Mouse (Mus musculus) left cerebral cortex, postnatal 14 days (tissue): ENCODE data around the gene Tbc1d14. TPM values are rescaled to one million over a fixed set of nuclear protein-coding genes. Genes with fewer than 3 reads are reported as not detected.

Source experiments
- DNase-seq, 2 experiments: peaks; one replicate each; pipeline ENCODE4 v3.0.0; 2021 to 2022; ENCODE audit warnings: low spot score in 2 of 2, mixed read lengths in 1 of 2
- intact Hi-C: fragments of 180-260 bp; cut with DNase I; formaldehyde crosslinking; loops from one replicate; pipeline ENCODE4 v1.15.1; 2025
- total RNA-seq, 2 experiments: library from RNA; stranded (reverse); gene quantifications; 2 replicates each; pipeline ENCODE4 v1.2.3; 2021

Gene Tbc1d14
- total RNA-seq, 2 experiments from 2014 or later = 77.9 to 82.0 TPM

GRCm38 (mm10) chr5:36581259-36581923 lies 11.7 kb downstream of the Tbc1d14 start:
- no peak for DNase-seq
- intact Hi-C loops = loop anchor here (5.0 to 10.0 kb wide), 3 partner anchors 49 to 163 kb away; partner anchors contain the start of genes Bloc1s4, Ccdc96 and Tada2b

DNA sequence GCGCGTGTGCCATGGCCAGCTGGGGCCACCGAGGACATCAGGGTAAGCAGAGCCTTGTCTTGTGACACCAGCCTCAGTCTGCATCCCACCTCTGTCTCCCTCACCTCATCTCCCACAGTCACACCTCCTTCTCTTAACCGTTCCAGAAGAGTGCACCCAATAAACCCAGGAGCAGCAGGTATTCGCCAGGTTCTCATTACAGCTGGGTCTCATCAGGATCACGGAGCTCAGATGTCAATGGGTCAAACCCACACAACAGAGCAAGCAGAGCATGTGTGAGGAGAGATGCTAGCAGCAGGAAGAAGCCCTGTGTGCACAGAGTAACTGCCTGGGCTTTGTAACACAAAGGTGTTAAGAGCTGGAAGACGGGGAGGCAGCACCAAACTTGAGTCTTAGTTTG lies 13.1 kb downstream of the Tbc1d14 start:
- DNase-seq = no peak
- intact Hi-C loops = loop anchor here (5.0 to 10.0 kb wide), 3 partner anchors 48 to 165 kb away; partner anchors contain the start of genes Bloc1s4, Ccdc96 and Tada2b

DNA sequence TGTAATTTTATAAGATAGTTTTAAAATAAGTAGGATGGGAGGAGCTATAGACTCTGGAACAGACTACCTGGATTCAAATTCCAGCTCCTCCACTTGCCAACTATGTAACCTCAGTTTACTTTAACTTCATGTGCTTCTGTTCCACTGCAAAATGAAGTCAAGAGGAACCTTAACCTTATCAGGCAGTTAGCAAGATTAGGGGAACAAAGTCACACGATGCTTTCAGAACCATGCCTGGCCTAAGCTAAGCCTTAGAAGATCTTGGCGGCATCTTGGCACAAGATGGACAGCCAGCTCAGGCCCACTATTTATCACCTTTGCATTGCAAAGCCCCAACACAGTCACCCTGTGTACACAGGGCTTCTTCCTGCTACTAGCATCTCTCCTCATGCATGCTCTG lies 14.1 kb downstream of the Tbc1d14 start:
- no peak for DNase-seq
- intact Hi-C loops = no loop called here

GRCm38 (mm10) chr5:36576457-36576856 lies 16.6 kb downstream of the Tbc1d14 start:
- intact Hi-C loops = no loop called here

DNA sequence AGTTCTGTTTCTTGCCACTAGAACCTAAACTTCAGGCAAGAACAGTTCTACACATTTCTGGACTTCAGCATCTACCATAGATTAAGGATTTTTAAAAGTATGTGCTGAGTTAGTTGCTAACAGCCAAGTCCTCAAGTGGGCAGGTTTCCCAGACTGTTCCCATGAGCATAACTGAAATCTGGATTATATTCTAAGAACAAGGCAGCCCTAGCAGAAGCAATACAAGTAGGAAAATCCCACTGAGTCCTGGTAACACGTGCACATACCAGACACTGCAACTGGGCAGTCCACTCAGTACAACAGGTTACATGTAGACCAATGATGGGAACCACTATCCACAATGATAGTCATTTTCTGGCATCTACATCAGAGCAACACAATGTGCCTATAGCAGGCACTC lies 17.3 kb downstream of the Tbc1d14 start:
- intact Hi-C loops = no loop called here
- DNase-seq = peak; percentile 47 to 62

More at GRCm38 (mm10) chr5:36576457-36576856, 16.6 kb downstream of the Tbc1d14 start:
- no peak for DNase-seq

GRCm38 (mm10) chr5:36575227-36575626 lies 17.8 kb downstream of the Tbc1d14 start:
- DNase-seq = no peak
- intact Hi-C loops = no loop called here

DNA sequence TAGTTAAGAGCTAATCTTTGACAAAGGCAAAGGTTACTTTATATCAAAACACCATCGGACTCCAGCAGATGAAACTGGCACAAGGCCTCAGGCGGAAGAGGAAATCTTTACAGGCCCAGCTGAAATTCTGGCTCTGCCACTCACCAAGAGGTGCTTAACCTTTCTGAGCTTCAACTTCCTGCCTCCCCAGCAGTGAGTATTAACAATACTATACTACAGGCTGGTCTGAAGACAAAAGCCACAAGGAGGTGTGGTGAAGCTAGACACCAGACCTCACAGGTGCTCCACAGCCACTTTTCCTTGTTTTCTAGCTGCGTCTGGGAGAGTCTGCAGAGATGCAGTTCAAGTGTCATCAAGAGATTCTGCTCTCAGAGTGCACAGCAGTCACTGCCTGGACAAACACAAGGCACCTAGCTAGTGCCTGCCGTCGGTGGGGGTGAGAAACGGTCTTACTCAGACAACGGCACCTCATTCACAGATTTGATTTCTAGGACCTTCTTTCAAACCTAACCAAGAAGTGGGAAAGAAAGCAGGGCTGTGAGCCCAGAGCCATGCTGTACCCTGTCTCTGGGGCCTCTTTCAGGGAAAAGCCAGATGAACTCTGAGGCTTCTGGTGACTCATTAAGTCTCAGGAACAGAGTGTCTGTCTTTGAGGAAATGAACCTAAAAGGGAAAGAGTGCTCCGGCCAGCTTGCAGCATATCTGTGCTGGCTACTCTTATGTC lies 18.8 kb downstream of the Tbc1d14 start:
- no peak for DNase-seq
- intact Hi-C loops = no loop called here

DNA sequence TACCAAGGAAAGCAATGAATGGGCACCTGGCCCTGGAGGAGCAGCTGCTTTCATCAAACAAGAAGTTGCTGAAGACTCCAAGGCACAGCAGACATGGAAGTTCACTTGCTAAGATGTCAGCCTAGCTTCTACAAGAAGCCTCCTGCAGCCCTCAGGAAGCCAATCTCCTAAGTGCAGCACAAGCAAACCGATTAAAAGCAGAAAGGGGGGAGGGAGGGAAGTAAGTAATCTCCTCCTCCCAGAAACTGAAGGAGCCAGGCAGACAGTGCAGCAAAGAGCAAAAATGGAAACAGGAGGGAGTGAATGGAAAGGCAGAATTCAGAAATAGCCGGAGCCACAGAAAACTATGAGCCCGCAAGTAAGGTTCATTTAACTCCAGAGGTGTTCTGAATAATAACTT lies 19.7 kb downstream of the Tbc1d14 start:
- intact Hi-C loops = no loop called here

GRCm38 (mm10) chr5:36571371-36571770 lies 21.7 kb downstream of the Tbc1d14 start:
- intact Hi-C loops = no loop called here

More for the DNA sequence above, 19.7 kb downstream of the Tbc1d14 start:
- no peak for DNase-seq

GRCm38 (mm10) chr5:36570546-36571245 lies 22.4 kb downstream of the Tbc1d14 start:
- intact Hi-C loops = no loop called here
- no peak for DNase-seq

More at GRCm38 (mm10) chr5:36571371-36571770, 21.7 kb downstream of the Tbc1d14 start:
- DNase-seq = no peak

GRCm38 (mm10) chr5:36570098-36570497 lies 23.0 kb downstream of the Tbc1d14 start:
- DNase-seq = no peak
- intact Hi-C loops = no loop called here

DNA sequence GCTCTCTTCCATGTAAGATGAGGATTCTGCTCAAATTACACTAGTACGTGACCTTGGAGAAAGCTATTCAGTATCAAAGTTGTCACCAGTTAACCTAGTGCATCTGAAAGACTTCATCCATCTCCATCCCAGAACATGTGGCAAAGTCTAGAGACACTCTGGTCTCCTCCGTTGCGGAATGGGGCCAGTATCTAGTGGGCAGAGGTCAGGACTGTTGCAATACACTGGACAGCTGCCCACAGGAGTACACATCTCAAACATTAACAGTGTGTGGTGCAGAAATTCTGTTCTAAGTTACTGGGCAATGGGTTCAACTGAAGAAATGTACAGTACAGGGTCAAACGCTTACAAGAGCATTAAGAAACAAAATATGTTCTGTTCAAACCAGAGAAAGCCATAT lies 25.0 kb downstream of the Tbc1d14 start:
- intact Hi-C loops = no loop called here
- no peak for DNase-seq

GRCm38 (mm10) chr5:36567627-36568026 lies 25.4 kb downstream of the Tbc1d14 start:
- intact Hi-C loops = no loop called here
- no peak for DNase-seq

GRCm38 (mm10) chr5:36564530-36564929 lies 28.5 kb downstream of the Tbc1d14 start:
- intact Hi-C loops = no loop called here
- DNase-seq = no peak

- no peak for DNase-seq
- intact Hi-C loops = no loop called here
These were observed 29.3 kb downstream of the Tbc1d14 start for GRCm38 (mm10) chr5:36563741-36564140.

DNA sequence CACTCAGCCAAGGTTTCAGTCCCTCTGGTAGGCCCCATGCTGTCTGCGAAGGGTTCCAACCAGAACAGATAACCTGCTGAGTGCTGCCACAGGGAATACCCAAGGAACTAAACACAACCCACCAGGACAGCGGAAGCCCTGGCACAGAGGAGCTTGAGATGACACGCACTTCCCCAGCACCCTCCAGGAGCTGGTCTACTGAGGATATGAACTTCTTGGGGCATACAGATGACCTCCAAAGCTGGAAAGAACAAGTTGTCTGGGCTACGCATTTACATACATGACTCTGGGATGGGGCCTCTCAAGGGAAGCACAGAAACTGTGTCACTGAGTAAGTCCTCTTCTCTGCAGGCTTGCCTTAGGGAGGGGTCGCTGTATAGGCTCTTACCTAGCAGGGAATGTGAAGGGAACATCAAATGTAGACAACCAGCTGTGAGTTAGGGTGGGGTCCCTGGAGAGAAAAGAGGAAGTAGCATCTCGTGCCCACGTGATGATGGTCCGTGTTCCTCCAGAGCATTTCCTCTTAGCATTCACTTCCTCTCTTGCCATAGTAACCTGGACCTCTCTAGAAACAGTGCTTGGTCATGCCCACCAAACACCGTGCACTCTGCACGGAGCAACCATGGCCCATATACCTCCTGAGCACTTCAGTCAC lies 30.2 kb downstream of the Tbc1d14 start:
- DNase-seq = peak in 1 of 2 experiments; percentile 31
- intact Hi-C loops = no loop called here

- peak in 1 of 2 experiments; percentile 52 for DNase-seq
- intact Hi-C loops = no loop called here
These were observed 31.6 kb downstream of the Tbc1d14 start for GRCm38 (mm10) chr5:36561509-36561908.

DNA sequence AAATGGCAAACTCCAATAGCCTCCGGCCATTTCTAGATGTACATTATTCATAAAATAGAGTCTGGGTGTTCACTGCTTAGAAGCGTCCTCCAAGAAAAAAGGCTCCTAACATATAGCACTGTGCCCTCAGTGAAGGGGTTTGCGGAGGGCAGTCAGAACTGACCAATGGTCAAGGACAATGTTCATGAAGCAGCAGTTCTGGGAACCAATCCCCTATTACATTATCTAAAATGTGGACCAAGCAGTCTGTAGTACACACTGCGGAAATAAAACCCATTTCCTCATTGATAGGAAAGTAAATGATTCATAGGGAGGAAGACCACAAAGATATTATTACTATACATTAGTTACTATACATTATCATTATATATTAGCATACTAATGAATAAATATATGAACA lies 32.6 kb downstream of the Tbc1d14 start:
- no peak for DNase-seq
- intact Hi-C loops = no loop called here

GRCm38 (mm10) chr5:36559510-36560235 lies 33.4 kb downstream of the Tbc1d14 start:
- DNase-seq = no peak
- intact Hi-C loops = no loop called here
